Mouse (Mus musculus) monocyte, adult 2 months (primary cell): ENCODE measurements around the gene Pde3b.
A peak's percentile ranks its signal among the peaks of the same experiment; 100 is the strongest.
"Not testable (repeated sequence)": the region's sequence is repeated elsewhere in the genome, so short reads cannot be mapped to it uniquely, and the experiment has no call there.

Experiments used
- DNase-seq, 2 experiments: peaks; one replicate each; pipeline ENCODE4 v3.0.0; 2022; ENCODE audit warnings: low spot score in 2 of 2, low read depth in 1 of 2

Pde3b gene

GRCm38 (mm10) chr7:114478901-114479300 lies 63.8 kb downstream of the Pde3b start:
- no peak for DNase-seq

- no peak for DNase-seq
These were observed 64.7 kb downstream of the Pde3b start for GRCm38 (mm10) chr7:114479779-114480178.

DNA sequence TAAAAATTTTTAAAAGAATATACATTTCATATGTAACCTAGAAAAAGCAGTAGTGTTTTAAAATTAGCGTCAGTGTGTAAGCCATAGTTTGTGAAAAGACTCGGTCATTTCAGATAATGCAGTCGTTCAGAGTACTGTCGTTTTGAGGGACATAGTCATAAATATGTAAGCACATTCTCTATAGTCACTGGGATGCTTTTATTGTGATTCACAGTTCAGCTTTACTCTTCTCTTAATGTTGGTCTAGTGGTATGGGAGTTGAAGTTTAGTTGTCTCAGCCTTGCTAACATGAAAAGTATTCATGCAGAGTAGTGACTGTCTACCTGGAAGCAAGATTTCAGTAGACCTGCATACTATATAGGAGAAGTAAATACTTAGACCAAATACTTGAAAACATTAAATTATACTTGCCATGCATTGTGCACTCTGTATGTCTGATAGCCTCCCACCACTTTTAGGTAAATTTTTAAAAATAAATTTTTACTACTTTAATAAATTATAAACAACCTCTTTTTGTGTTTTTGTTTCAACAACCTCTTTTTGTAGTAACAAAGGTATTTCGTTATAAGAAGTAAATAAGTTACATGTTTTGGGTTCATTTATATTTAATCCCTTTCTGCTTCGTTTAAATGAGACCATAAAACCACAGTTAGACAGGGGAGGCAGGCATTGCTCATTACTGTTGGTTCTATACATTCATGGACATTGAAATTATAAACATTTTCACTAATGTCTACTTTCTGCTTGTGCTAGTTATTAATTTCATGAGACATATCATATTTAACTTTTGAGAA lies 65.3 kb downstream of the Pde3b start:
- DNase-seq = no peak

DNA sequence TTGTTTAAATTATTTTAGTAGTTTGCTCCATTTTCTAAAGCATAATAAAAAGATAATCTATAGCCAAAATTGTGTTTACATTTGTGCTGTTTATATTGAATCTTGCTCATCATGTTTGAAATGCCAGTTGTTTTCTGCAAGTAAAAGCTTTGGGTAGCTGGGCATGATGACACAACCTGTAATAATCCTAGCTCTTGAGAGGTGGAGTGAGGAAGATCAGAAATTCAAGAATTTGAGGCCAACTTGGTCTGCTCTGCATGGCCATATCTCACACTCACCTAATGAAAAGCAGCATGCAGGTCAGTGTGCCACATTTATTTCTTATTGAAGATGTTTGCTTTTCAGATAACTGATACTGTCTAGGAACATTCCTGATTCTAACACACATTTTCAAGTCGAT lies 65.9 kb downstream of the Pde3b start:
- DNase-seq = no peak

DNA sequence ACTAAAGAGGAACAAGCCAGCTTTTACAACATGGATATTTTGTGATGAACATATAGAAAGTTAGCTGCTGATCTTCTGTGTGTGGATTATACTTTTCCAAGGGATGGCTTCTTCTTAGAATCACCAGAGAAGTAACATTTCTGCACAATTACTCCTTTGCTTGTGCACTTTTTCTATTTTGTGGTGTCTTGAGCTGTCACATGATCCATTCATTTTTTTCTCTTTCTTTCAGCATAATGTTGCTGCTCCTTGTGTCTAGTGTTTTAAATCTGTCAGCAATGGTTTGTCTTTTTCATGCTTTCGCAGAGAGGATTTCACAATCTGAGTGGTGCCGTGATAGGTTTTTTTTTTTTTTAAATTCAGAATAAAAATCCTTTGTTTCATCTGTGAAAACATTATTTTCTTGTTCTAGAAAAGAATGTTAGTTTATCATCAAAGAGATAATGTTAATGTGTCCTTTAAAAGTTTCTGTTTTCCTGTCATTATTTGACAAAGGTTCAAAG lies 66.4 kb downstream of the Pde3b start:
- DNase-seq = no peak

- no peak for DNase-seq
These were observed 77.5 kb downstream of the Pde3b start for GRCm38 (mm10) chr7:114492540-114492939.

- DNase-seq = no peak
These were observed 79.0 kb downstream of the Pde3b start for GRCm38 (mm10) chr7:114494033-114494432.

GRCm38 (mm10) chr7:114499293-114499692 lies 84.2 kb downstream of the Pde3b start:
- no peak for DNase-seq

DNA sequence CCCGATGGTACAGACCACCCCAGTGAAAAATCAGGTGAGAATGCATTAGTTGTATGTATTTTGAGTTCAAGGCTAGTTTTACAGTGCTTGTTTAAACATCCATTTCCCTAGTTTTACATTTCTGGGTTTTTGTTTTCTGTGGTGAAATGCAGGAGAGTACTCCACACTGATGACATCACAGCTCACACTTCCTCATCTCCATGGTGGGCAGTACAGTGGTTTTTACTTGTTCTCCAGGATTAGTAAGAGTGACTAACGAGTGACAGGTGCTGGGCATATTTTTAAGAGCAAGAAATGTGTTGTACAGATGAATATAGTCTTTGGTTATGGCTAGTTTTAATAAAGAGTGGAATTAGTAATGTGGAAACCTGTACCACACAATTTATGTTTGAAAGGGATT lies 93.8 kb downstream of the Pde3b start:
- peak in 1 of 2 experiments; percentile 8 for DNase-seq

DNA sequence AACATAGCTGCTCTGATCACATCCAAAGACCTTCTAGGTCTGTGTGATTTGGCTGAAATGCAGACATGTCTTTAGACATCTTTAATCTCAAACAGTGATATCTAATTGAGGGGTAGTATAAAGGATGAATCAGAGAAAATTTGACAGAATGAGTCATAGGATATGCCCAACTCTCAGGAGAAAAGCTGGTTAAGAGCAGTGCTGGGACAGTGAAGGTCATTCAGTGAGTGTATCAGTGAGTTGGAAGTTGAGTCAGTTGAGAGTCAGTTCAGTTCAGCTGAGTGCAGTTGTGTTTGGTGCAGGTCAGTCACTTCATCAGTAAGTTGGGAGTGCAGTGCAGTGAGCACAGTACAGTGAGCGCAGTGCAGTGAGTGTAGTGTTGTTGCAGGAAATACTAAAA lies 105.0 kb downstream of the Pde3b start:
- DNase-seq = no peak

- DNase-seq = no peak
These were observed 111.2 kb downstream of the Pde3b start for GRCm38 (mm10) chr7:114526245-114526644.

DNA sequence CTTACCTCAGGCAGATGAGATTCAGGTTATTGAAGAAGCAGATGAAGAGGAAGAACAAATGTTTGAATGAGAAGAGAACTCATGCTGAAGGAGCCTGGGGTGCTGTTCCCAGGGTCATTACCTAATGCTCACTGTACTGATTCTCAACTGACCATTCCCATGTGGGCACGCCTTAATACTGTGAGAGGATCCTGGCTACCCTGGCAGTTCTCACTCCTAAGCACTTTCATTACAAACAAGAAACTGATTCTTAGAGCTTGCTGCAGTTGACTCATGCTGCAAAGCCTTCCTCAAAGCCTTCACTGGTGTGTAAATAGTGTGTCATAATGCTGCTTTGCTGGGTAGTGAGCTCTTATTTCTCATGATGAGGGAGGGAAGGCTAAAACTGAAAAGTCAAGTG lies 121.1 kb downstream of the Pde3b start:
- DNase-seq = no peak

GRCm38 (mm10) chr7:114562531-114563241 lies 147.6 kb downstream of the Pde3b start, which contains the start of gene Cyp2r1:
Cyp2r1 (minus strand) TSS chr7:114562972.
- peak; percentile 45 to 75 for DNase-seq

GRCm38 (mm10) chr7:114573866-114574265 lies 158.8 kb downstream of the Pde3b start:
- DNase-seq = not testable (repeated sequence)

GRCm38 (mm10) chr7:114576931-114577330 lies 161.8 kb downstream of the Pde3b start:
- no peak for DNase-seq

DNA sequence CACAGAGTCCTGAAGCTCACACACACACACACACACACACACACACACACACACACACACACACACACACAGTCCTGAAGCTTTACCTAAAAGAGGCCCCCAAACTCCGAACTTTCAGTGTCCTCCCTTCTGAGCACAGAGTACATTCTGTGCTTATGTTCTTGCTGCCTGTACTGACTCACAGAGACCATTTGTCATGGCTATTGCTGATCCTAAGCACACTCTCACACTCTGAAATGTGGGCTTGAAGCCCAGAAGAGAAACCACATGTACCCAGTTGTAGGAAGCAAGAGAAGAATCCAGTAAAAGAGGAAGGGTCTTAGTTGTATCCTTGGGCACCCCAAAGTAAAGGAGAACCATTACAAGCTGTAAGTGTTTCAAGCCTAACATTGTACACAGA lies 162.6 kb downstream of the Pde3b start:
- DNase-seq = no peak

- no peak for DNase-seq
These were observed 165.3 kb downstream of the Pde3b start for GRCm38 (mm10) chr7:114580426-114580825.

GRCm38 (mm10) chr7:114581200-114581599 lies 166.1 kb downstream of the Pde3b start:
- DNase-seq = no peak

DNA sequence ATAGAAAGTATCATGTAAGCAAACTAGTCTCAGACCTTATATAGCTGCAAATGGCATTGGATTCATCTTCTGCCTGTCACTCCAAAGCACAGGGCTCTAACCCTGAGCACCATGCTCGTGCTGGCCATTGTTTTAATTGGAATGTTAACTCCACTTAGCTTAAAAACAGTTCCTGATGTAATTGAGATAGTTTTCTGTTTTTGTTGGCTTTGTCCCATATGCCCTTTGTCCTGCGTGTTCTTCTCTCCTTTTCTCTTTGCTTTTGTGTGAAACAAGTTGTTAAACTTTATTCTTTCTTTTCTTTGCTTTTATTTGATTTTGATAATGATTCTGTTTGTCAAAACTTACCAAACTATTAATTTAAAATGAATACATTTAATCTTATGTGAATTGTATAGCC lies 167.4 kb downstream of the Pde3b start:
- DNase-seq = no peak
